Mouse (Mus musculus): ENCODE measurements around the gene Ntf5. TPM values are rescaled to one million over a fixed set of nuclear protein-coding genes. Genes with fewer than 3 reads are reported as not detected.
A peak's percentile ranks its signal among the peaks of the same experiment; 100 is the strongest.

The Ntf5 gene
- total RNA-seq (2012; rRNA removed) (0.71 and 1.5 TPM in 2 replicates), total RNA-seq (2014; rRNA removed) (0.23 and 0.43 TPM in 2 replicates), polyA plus RNA-seq (2012; ENCODE audit: insufficient read length, low read depth) (0.59 and 0.65 TPM in 2 replicates)

DNA sequence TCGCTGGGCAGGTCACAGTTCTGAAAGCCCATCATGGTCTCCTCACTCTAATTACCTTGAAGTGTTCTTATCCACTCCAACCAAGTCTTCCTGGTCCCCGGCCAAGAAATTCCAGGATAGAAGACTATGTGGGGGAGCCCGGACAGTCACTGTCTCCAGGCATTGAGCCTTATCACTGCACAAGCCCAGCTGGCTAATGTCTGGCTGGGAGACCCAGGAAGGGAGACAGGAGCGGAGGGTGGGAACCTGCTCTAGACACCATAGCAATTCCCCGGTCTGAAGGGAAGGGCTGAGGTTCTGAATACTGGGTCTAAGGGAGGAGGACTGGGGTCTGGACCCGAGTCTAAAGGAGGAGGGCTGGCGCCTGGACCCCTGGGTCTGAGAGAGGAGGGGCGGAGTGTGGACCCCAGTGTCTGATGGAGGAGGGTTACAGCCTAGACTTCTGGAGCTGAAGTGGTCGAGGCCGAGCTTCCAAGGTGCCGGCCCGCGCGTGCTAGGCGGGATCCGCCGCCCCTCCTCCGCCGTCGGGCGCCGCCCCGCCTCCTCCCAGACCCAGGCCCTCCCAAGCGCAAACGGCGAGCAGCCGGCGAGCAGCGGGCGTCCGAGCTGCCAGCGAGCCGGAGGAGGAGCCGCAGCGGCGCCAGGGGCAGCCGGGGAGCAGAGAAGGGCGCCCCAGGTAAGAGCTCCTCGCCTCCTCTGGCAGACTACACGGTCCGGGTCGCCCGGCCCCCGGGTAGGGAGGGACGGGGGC is at the start of gene Ntf5:
TSS of gene Ntf5 (plus strand) at position 583 of the 751 bp plus-strand sequence.
- Histone ChIP-seq H3K9me3 (replicated peaks; ENCODE audit: low read length) (no peaks in the 10 kb centered on the region), H3K4me2 (ENCODE audit: insufficient read depth, low read depth, poor library complexity, severe bottlenecking) (peak within 1 kb of the TSS; percentile 74), H3K4me1 (ENCODE audit: control insufficient read depth in 1 of 2, insufficient read depth in 2 of 2) (peaks cover 4 to 22% of the 10 kb centered on the region in 2 experiments; a peak in 2 of 4 replicates), H3K36me3 (replicated peaks in 1 of 2; ENCODE audit: control insufficient read depth in 1 of 2, insufficient read depth in 1 of 2, low read length in 1 of 2) (peaks cover 0 to 4% of the 10 kb centered on the region in 2 experiments), H3K79me2 (replicated peaks; ENCODE audit: control insufficient read depth, extremely low read depth, insufficient read depth, poor library complexity, severe bottlenecking) (no peaks in the 10 kb centered on the region), H3K4me3 (replicated peaks in 1 of 3; ENCODE audit: low read depth in 2 of 3, low read length in 2 of 3, poor library complexity in 1 of 3) (peak within 1 kb of the TSS; percentile 20 to 60 (median 52)), H3K9ac (ENCODE audit: insufficient read depth, low read depth) (peak within 1 kb of the TSS; percentile 45; the same call in 1 of the 2 replicates), H3K27ac (ENCODE audit: insufficient read depth, low read depth) (no peak within 1 kb of the TSS), H3K27me3 (replicated peaks) (peaks cover 49% of the 10 kb centered on the region)
- in situ Hi-C loops (cut with MboI; ENCODE audit: low pct_ligation_motif_present, low pct_unique_long_range_greater_than_20kb, low sequenced_read_pairs), result no loop called here
- TF ChIP-seq BHLHE40 (IDR thresholded peaks at IDR 0.05; ENCODE audit: low read depth, low read length), result no peak; the same call in 1 of the 2 replicates
- TF ChIP-seq MAX (IDR thresholded peaks at IDR 0.05; ENCODE audit: low read length), result 0 out of 2 replicates have a peak, but pooled peaks have one; percentile 20
- TF ChIP-seq POLR2A (IDR thresholded peaks at IDR 0.05; ENCODE audit: low read depth, low read length), result 0 out of 2 replicates have a peak, but pooled peaks have one; percentile 30
- TF ChIP-seq MYC (IDR thresholded peaks at IDR 0.05; ENCODE audit: low read depth, low read length), result no peak
- TF ChIP-seq NELFE (IDR thresholded peaks at IDR 0.05; ENCODE audit: low read depth, low read length), result peak; percentile 45
- no peak for TF ChIP-seq ZMIZ1 (IDR thresholded peaks at IDR 0.05; ENCODE audit: low read depth, low read length)
- no peak for TF ChIP-seq USF1 (IDR thresholded peaks at IDR 0.05; ENCODE audit: low read depth, low read length)
- peak; percentile 33; the same call in 1 of the 2 replicates for TF ChIP-seq MXI1 (IDR thresholded peaks at IDR 0.05; ENCODE audit: low read depth, low read length)
- TF ChIP-seq GABPA (IDR thresholded peaks at IDR 0.05; ENCODE audit: insufficient replicate concordance, low read depth, low read length), result no peak
- TF ChIP-seq ELF1 (IDR thresholded peaks at IDR 0.05; ENCODE audit: low read depth, low read length), result no peak
- TF ChIP-seq RAD21 (IDR thresholded peaks at IDR 0.05; ENCODE audit: low read depth, low read length), result no peak
- TF ChIP-seq TCF12 (IDR thresholded peaks at IDR 0.05; ENCODE audit: low read depth, low read length), result 0 out of 2 replicates have a peak, but pooled peaks have one; percentile 6
- no peak for TF ChIP-seq E2F4 (IDR thresholded peaks at IDR 0.05; ENCODE audit: insufficient replicate concordance, low read depth, low read length)
- TF ChIP-seq JUND (conservative IDR thresholded peaks at IDR 0.05; ENCODE audit: low read depth, low read length), result no peak
- 0 out of 2 replicates have a peak, but pooled peaks have one; percentile 18 for TF ChIP-seq SIN3A (IDR thresholded peaks at IDR 0.05; ENCODE audit: low read length)
- DNase-seq (ENCODE audit: extremely low read depth), result no peak
- dilution Hi-C loops (cut with MboI; ENCODE audit: extremely low pct_ligation_motif_present, extremely low pct_unique_long_range_greater_than_20kb, low sequenced_read_pairs), result no loop called here

DNA sequence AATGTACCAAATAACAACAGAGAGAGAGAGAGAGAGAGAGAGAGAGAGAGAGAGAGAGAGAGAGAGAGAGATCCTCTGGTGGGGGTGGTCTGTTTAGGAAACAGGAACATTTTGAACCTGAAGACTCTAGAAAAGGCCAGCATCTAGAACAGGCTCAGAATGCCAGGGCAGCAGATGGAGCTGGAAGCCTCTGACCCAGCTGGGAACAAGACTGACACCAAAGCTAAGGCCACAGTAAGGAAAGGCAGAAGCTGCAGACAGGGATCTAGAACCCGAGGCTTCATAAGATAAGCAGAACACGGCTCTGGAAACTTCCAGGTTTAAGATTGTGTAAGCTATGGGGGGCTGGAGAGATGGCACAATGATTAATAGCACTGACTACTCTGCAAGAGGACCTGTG is 49.5 kb upstream of the Ntf5 start:
- dilution Hi-C loops (cut with MboI; ENCODE audit: extremely low pct_ligation_motif_present, extremely low pct_unique_long_range_greater_than_20kb, low sequenced_read_pairs), result no loop called here
- peaks cover 2% of the 10 kb centered on the region for H3K9me3 ChIP-seq (replicated peaks; ENCODE audit: low read length)
- H3K4me1 ChIP-seq (ENCODE audit: control insufficient read depth in 1 of 2, insufficient read depth in 2 of 2), result peaks cover 6 to 41% of the 10 kb centered on the region in 2 experiments
- TF ChIP-seq UBTF (IDR thresholded peaks at IDR 0.05; ENCODE audit: low read depth, low read length) (no peak), RAD21 (IDR thresholded peaks at IDR 0.05; ENCODE audit: low read depth, low read length) (no peak)
- DNase-seq (ENCODE audit: extremely low read depth), result no peak
- H3K27me3 ChIP-seq (replicated peaks), result peaks cover 63% of the 10 kb centered on the region
- no peak overlapping the region for H3K9ac ChIP-seq (ENCODE audit: insufficient read depth, low read depth)
- in situ Hi-C loops (cut with MboI; ENCODE audit: low pct_ligation_motif_present, low pct_unique_long_range_greater_than_20kb, low sequenced_read_pairs), result no loop called here
- no peak overlapping the region for H3K4me2 ChIP-seq (ENCODE audit: insufficient read depth, low read depth, poor library complexity, severe bottlenecking)
- H3K27ac ChIP-seq (ENCODE audit: insufficient read depth, low read depth), result no peak overlapping the region
- peaks cover 0 to 9% of the 10 kb centered on the region in 2 experiments for H3K36me3 ChIP-seq (replicated peaks in 1 of 2; ENCODE audit: control insufficient read depth in 1 of 2, insufficient read depth in 1 of 2, low read length in 1 of 2)
- no peak overlapping the region for H3K4me3 ChIP-seq (replicated peaks in 1 of 3; ENCODE audit: low read depth in 2 of 3, low read length in 2 of 3, poor library complexity in 1 of 3)
- H3K79me2 ChIP-seq (replicated peaks; ENCODE audit: control insufficient read depth, extremely low read depth, insufficient read depth, poor library complexity, severe bottlenecking), result no peaks in the 10 kb centered on the region

Data from CH12.LX (cell line).